Mouse (Mus musculus) CH12F3 (cell line): ENCODE results near the gene Prkcz.

ENCODE experiments used
- in situ Hi-C: fragments of 300-500 bp; cut with MboI; formaldehyde crosslinking; loops from 2 replicates; pipeline ENCODE4 v1.14.3; 2020; ENCODE audit warnings: low sequenced_read_pairs

The Prkcz gene

GRCm38 (mm10) chr4:155223594-155224528, 137.3 kb downstream of the Prkcz start:
- in situ Hi-C loops = no loop called here

DNA sequence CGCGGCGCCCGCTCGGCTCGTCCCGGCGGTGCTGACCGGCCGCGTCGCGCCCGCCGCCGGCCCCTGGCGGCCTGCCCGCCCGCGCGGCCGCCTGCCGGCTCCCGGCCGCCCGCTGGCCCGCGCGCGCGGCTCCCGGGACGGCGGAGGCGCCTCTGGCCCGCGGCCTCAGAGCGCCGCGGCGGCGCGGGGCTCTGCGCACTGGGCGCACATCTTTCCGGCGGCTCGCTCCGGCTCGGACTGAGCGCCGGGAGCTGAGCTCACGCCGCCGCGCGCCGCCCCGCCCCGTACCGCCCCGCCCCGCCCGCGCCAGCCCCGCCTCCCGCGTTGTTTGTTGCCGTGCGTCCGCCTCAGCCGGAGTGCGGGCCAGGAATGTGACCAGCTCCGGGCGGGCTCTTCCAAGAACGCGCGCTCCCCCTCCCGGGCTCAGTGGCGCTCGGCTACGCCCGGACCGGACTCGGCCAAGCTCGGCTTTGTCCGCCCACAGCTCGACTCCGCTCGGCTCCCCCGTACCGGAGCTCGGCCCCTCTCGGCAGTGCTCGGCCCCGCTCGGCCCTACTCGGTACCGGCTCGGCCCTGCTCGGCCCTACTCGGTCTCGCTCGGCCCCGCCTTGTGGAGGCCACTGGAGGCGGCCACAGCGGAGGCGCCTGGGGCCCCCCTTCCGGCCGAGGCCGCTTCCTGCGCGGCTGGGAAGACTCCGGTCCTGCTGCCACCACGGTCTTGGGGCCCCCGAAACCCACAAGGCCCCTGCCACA, 138.1 kb downstream of the Prkcz start:
- in situ Hi-C loops = no loop called here

GRCm38 (mm10) chr4:155222552-155222840, 138.7 kb downstream of the Prkcz start, which contains the start of gene Ski:
Ski (minus strand) TSS chr4:155222592.
- in situ Hi-C loops = no loop called here

DNA sequence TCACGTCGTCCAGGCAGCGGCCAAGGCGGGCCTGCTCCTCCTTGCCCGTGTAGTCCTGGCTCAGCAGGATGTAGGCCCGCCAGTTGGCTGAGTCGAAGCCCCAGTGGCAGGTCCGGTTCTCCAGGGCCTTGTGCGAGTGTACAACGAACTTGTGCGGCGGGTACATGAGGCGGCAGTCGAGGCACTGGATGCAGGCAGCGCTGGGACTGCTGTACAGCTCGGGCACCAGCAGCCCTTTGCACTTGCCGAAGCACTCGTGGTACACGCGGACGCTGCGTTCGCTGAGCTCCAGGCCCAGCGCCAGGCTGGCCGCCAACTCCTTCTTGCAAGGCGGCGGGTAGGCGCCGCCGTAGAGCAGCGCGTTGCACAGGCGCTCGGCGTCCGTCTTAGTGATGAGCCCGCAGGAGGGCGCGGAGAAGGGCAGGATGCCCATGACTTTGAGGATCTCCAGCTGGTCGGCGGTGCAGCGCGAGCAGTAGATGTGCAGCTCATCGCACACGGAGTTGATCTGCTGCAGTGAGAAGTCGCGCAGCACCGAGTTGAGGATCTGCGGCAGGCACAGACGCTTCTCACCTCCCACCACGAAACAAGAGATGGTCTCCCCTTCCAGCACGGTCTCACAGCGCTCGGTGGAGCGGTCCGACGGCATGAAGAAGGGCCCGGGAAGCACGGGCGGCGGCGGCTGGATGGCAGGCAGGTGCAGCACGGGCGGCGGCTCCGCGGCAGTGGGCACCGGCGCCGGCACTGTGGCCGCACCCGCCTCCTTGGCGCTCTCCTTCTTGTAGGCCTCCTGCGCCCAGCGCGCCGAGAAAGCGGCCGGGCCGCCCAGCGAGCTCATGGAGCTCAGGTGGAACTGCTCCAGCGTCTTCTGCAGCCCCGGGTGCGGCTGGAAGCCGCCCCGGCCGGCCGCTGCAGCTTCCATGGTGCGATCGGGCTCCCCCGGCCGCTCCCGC, 139.3 kb downstream of the Prkcz start:
- in situ Hi-C loops = no loop called here

- in situ Hi-C loops = no loop called here
These were observed 140.1 kb downstream of the Prkcz start for GRCm38 (mm10) chr4:155221106-155221505.

- in situ Hi-C loops = no loop called here
These were observed 140.7 kb downstream of the Prkcz start for GRCm38 (mm10) chr4:155220213-155221100.

- in situ Hi-C loops = no loop called here
These were observed 141.6 kb downstream of the Prkcz start for GRCm38 (mm10) chr4:155219271-155220212.

GRCm38 (mm10) chr4:155218104-155218732, 142.9 kb downstream of the Prkcz start:
- in situ Hi-C loops = no loop called here

DNA sequence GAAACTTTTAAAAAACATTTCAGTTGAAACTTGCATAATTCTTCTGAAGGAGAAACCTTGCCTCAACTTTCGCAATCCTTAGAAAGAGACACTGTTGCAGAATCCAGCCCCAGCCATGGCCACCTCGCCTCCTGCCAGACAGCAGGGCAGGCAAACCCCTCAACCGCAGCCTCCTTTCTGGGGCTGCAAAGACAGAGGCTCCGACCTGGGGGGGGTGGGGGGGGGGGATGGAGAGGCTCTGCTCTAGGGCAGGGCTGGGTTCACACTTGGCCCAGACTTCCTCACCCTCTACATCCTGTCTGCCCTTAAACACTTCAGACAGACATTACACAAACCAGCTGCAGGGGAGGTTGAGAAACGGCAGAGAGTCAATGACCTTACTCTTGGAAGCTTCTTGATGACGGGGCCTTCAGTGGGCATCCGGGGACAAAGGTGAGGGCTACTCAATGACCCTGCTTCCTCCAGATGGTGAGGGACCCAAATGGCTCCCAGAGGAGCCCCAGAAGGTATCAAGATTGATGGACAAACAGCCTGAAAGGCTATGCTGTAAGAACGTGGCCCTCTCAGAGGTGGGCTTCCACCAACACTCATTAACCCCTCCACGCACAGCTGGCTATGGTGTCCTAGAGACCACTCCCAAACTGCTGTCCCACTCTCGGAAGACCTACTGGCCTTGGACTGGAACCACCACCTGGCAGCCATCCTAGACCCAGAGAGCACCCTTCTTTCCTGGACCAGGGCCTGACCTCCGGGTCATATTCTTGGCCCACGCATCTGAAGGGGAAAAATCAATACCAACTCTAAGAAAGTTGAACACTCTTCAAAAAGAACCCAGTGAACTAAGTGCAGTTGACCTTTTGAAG, 143.7 kb downstream of the Prkcz start:
- in situ Hi-C loops = no loop called here

GRCm38 (mm10) chr4:155215773-155216630, 145.2 kb downstream of the Prkcz start:
- in situ Hi-C loops = no loop called here

- in situ Hi-C loops = no loop called here
These were observed 146.0 kb downstream of the Prkcz start for GRCm38 (mm10) chr4:155215203-155215602.

DNA sequence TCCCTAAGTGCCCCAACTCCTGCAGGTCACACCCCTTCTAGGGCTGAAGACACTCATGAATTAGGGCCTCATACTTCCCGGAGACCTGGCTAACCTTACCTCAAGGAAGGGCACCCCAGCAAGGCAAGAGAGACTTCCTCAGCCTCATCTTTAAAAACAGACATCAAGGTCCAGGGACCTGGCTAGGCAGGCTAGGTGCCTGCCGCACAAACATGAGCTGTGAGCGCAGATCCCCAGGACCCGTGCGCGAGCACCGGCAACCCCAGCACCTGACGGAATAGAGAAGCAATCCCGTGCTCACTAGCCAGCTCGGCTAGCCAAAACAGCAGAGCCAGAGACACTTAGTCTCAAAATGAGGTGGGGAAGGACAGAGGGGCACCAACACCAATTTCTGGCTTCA, 146.4 kb downstream of the Prkcz start:
- in situ Hi-C loops = no loop called here

DNA sequence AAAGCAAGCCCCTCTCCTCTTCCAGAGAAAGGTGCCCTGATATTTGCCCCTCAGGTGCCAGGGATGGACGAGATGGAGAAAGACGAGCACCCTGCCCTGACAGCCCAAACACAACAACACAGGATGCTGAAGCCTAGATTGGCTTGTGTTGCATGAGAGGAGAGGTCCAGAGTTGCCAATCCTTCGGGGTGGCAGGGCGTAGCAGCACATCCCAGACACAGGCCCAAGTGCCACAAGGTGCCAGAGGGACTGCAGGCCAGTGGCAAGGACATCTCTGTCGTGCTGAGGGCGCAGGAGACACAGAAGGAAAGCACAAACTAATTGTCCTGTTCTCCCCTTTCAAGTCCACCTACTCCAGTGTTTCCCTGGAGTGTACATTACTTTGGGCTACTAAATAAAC, 147.0 kb downstream of the Prkcz start:
- in situ Hi-C loops = no loop called here

DNA sequence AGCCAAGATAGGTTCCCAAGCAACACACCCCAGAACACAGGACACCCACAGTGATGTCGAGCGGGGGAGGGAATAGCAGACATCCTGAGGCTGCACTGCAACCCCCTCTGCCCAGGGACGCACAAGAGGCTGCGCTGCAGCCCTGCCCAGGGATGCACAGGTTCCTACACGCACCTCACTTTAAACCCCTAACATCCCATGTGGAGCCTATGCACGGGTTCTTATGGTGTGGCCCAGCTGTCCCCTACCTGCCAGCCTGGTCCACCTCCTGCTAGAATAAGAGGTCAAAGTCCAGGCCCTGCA, 147.5 kb downstream of the Prkcz start:
- in situ Hi-C loops = no loop called here

DNA sequence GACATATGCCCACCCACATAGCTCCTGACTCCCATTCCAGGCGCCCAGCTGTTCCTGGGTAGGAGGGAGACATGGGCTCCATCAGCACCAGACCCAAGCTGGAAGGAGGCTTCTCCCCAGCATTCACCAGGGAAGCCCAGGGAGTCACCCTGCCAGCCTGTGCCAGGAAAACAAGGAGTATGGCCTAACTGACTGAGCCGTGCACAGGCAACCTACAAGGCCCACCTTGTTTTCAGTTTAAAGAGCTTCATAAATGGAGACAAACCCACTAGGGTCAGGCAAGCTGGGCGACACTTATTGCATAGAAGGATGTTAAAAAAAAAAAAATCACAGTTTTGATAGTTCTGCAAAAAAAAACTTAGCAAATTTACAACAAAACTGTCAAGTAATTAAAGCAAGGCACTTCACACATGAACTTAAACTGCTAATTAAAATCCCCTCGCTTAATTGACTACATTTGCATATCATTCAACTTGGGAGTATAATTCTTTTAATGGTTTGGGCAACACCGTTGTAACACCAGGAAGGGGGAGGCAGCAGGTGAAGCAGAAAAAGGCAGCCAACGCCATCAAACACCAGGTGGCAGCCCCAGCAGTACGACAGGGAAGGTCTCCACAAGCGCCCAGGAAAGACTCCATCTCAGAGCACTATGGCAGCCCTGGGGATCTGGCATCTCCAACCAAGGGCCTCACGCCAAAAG, 148.0 kb downstream of the Prkcz start:
- in situ Hi-C loops = no loop called here
